Mouse (Mus musculus): ENCODE results near the gene Pkmyt1. TPM values are rescaled to one million over a fixed set of nuclear protein-coding genes. Genes with fewer than 3 reads are reported as not detected.

Gene Pkmyt1
- 46.9 and 56.9 TPM in 2 replicates for polyA plus RNA-seq (2012)

DNA sequence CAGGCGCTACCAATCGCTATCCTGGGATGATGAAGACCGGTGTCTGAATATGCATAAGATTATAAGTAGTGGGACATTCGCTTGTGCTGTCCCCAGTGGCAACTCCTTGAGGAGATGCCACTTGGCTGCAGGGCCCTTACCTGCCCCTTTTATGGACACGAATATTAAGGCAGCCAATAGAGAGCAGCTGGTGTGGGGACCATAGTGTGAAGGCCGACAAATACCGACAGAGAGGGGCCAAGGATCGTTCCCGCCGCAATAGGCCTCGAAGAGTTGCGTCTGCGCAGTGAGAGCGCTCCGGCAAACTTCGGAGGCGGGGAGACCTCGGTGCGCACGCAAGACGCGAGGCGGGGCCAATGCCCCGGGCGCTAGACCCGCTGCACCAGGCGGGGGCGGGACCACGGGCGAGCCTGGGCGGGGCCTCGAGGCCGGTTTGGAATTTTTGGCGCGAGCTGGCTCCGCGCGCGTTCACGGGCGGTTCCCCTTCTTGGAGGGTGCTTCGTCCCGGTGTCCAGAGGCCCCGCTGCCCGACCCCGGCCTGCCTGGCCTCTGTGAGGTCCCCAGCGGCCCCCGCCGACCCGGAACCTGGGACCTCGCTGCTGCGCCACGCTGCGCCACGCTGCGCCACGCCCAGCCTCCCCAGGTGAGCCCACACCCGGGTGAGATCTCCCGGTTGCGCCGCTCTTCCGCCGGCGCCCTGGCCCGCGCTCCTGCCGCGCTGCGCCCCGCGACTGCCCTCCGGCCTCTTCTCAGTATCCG lies at the start of gene Pkmyt1:
Pkmyt1 (plus strand) TSS at position 338 of the 759 bp plus-strand sequence.
- Histone ChIP-seq H3K4me1 (ENCODE audit: control insufficient read depth) (peaks cover 30% of the 10 kb centered on the region), H3K27me3 (ENCODE audit: control insufficient read depth) (no peaks in the 10 kb centered on the region; the same call in 1 of the 2 replicates), H3K9me3 (ENCODE audit: control insufficient read depth, low read length) (no peaks in the 10 kb centered on the region), H3K36me3 (ENCODE audit: control insufficient read depth) (peaks cover 2% of the 10 kb centered on the region), H3K4me3 (replicated peaks) (peak within 1 kb of the TSS; percentile 90)
- TF ChIP-seq GATA1 (IDR thresholded peaks at IDR 0.05; ENCODE audit: low read length) (no peak), TAL1 (IDR thresholded peaks at IDR 0.05; ENCODE audit: low read length) (no peak)

DNA sequence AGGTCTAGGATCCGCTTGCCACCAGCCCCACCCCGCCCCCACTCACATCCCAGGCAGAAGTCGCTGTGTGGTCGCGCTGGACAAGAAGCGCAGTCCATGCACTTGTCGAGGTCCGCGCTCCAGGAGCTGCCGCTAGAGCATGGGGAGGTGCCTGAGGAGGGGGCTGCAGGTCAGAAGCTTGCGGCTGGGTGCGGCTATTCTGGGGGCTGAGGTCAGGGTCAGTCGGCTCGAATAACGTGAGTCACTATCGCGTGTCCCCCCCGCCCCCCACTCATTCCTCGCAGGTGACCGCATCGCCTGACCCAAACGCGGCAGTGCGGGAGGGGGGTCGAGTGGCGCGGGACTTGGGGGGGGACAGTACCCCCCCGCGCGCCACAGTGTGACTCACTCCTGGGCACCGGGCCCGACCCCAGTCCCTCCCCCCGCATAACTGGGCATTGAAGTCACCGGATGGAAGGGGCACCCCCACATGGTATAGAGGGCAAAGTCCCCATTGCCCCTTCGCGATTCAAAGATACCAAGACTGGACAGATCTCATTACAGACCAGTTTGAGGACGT lies 49.6 kb upstream of the Pkmyt1 start:
- TF ChIP-seq GATA1 (IDR thresholded peaks at IDR 0.05; ENCODE audit: low read length) (no peak), TAL1 (IDR thresholded peaks at IDR 0.05; ENCODE audit: low read length) (no peak)
- Histone ChIP-seq H3K27me3 (ENCODE audit: control insufficient read depth) (peaks cover 65% of the 10 kb centered on the region), H3K9me3 (ENCODE audit: control insufficient read depth, low read length) (no peaks in the 10 kb centered on the region), H3K36me3 (ENCODE audit: control insufficient read depth) (peaks cover 4% of the 10 kb centered on the region), H3K4me3 (replicated peaks) (peak overlapping the region; percentile 66), H3K4me1 (ENCODE audit: control insufficient read depth) (peaks cover 54% of the 10 kb centered on the region)

DNA sequence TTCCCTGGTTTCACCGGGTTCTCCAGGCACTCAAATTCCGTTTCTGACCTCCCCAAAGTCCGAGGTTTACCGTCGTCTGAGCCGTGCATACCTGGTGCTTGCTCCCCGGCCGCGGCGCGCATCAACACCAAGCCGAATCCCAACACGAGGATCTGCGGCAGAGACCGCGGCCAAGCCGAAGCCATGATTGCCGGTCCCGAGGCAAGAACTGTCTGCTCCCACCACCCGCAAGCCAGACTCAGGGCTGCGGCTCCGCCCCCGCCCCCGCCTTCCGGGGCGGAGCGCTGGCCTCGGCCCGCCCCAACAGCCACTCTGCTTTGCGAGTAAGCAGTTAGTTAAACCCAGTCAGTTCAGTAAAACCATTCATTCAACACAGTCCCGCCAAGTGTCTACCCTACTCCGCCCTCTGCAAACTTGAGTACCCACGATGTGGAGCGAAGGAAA lies 48.9 kb upstream of the Pkmyt1 start, which contains the start of gene Tnfrsf12a:
Tnfrsf12a (minus strand) TSS at position 233 of the 444 bp plus-strand sequence.
- TF ChIP-seq TAL1 (IDR thresholded peaks at IDR 0.05; ENCODE audit: low read length) (no peak), GATA1 (IDR thresholded peaks at IDR 0.05; ENCODE audit: low read length) (no peak)
- Histone ChIP-seq H3K4me3 (replicated peaks) (peak within 1 kb of the TSS; percentile 66), H3K27me3 (ENCODE audit: control insufficient read depth) (peaks cover 72% of the 10 kb centered on the region), H3K9me3 (ENCODE audit: control insufficient read depth, low read length) (no peaks in the 10 kb centered on the region), H3K4me1 (ENCODE audit: control insufficient read depth) (peaks cover 49% of the 10 kb centered on the region), H3K36me3 (ENCODE audit: control insufficient read depth) (no peaks in the 10 kb centered on the region)

DNA sequence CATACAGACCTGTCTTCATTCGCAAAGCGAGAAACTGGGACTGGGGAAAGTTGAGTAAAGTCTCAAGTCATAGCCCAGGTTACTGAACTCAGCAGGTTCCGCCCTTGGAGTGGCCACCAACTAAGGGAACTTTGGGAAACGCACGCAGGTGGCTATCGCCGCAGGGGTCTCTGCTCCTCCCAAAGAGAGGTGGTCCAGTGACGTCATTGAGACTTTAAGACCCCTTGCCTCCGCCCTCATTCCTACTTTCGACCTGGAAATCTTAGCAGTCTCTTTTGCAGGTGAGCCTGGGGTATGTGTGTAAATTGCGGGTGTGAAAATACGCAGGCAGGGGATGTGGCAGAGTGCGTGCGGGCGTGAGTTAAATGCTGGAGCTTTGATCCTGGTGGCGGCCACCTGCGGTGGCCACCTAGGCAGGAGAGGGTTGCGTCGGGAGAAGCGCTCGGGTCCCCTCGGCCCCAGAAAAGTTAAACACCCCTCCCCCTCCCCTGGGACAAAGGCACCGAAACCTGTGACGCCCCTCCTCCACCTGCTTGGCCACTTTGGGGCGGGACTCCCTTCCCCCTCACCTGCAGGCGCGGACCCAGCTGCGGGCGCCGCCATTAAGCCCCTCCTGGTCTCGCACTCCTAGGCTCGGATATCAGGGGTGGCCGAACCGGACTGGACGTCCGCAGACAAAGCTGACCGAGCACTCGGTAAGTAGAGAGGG lies 46.9 kb upstream of the Pkmyt1 start, which contains the start of gene Cldn6:
Cldn6 (plus strand) TSS at position 123 of the 709 bp plus-strand sequence.
- H3K9me3 ChIP-seq (ENCODE audit: control insufficient read depth, low read length) = no peaks in the 10 kb centered on the region
- TF ChIP-seq GATA1 (IDR thresholded peaks at IDR 0.05; ENCODE audit: low read length) (no peak), TAL1 (IDR thresholded peaks at IDR 0.05; ENCODE audit: low read length) (no peak)
- no peaks in the 10 kb centered on the region for H3K36me3 ChIP-seq (ENCODE audit: control insufficient read depth)
- no peak within 1 kb of the TSS for H3K4me3 ChIP-seq (replicated peaks)
- peaks cover 92% of the 10 kb centered on the region for H3K27me3 ChIP-seq (ENCODE audit: control insufficient read depth)
- H3K4me1 ChIP-seq (ENCODE audit: control insufficient read depth) = peaks cover 32% of the 10 kb centered on the region

DNA sequence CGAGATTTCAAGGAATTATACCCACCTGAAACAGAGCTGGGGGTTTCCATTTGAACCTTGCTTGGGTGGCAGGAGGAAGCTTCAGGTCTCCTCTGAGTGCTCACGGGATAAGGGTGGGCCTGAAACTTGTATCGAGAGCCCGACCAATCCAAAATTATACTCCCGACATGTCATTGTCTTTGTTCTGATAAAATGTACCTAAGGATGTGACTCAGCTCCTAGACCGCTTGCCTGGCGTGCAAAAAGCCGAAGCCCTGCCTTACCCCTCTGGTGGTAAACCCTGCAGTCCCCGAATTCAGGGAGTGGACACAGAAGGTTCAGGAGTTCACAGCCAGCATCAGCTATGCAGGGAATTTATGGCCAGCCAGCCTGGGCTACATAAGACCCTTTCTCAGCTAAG lies 45.8 kb upstream of the Pkmyt1 start:
- no peaks in the 10 kb centered on the region for H3K9me3 ChIP-seq (ENCODE audit: control insufficient read depth, low read length)
- peaks cover 97% of the 10 kb centered on the region for H3K27me3 ChIP-seq (ENCODE audit: control insufficient read depth)
- H3K4me3 ChIP-seq (replicated peaks) = no peak overlapping the region
- no peak for TF ChIP-seq TAL1 (IDR thresholded peaks at IDR 0.05; ENCODE audit: low read length)
- no peak for TF ChIP-seq GATA1 (IDR thresholded peaks at IDR 0.05; ENCODE audit: low read length)
- H3K36me3 ChIP-seq (ENCODE audit: control insufficient read depth) = no peaks in the 10 kb centered on the region
- peaks cover 23% of the 10 kb centered on the region for H3K4me1 ChIP-seq (ENCODE audit: control insufficient read depth)

DNA sequence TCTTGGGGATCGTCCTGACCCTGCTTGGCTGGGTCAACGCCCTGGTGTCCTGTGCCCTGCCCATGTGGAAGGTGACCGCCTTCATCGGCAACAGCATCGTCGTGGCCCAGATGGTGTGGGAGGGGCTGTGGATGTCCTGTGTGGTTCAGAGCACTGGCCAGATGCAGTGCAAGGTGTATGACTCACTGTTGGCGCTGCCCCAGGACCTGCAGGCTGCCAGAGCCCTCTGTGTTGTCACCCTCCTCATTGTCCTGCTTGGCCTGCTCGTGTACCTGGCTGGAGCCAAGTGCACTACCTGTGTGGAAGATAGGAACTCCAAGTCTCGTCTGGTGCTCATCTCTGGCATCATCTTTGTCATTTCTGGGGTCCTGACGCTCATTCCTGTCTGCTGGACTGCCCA lies 45.0 kb upstream of the Pkmyt1 start:
- H3K36me3 ChIP-seq (ENCODE audit: control insufficient read depth) = no peaks in the 10 kb centered on the region
- H3K27me3 ChIP-seq (ENCODE audit: control insufficient read depth) = peaks cover 91% of the 10 kb centered on the region
- H3K4me3 ChIP-seq (replicated peaks) = no peak overlapping the region
- H3K9me3 ChIP-seq (ENCODE audit: control insufficient read depth, low read length) = no peaks in the 10 kb centered on the region
- TF ChIP-seq TAL1 (IDR thresholded peaks at IDR 0.05; ENCODE audit: low read length) = no peak
- no peak for TF ChIP-seq GATA1 (IDR thresholded peaks at IDR 0.05; ENCODE audit: low read length)
- peaks cover 16% of the 10 kb centered on the region for H3K4me1 ChIP-seq (ENCODE audit: control insufficient read depth)

DNA sequence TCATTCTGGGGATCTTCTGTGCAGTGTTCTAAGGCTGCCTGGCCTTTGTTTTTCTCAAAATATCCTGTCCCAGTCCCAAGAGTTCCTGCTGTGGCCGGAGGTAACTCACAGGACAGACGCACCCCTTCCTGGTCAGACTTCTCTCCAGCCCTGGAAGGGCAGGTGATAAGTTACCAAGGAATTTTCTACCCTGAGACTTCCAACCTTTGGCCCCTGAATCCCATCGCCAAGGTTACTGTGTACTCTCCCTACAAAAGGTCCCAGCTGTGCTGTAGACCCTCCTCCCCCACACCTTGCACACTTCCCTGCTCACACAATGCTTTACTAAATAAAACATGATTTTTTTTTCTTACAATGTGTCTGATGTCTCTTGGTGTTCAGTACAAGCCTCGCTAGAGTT lies 44.0 kb upstream of the Pkmyt1 start:
- peaks cover 81% of the 10 kb centered on the region for H3K27me3 ChIP-seq (ENCODE audit: control insufficient read depth)
- no peaks in the 10 kb centered on the region for H3K36me3 ChIP-seq (ENCODE audit: control insufficient read depth)
- no peaks in the 10 kb centered on the region for H3K9me3 ChIP-seq (ENCODE audit: control insufficient read depth, low read length)
- H3K4me1 ChIP-seq (ENCODE audit: control insufficient read depth) = peaks cover 6% of the 10 kb centered on the region
- H3K4me3 ChIP-seq (replicated peaks) = no peak overlapping the region
- no peak for TF ChIP-seq TAL1 (IDR thresholded peaks at IDR 0.05; ENCODE audit: low read length)
- TF ChIP-seq GATA1 (IDR thresholded peaks at IDR 0.05; ENCODE audit: low read length) = no peak

DNA sequence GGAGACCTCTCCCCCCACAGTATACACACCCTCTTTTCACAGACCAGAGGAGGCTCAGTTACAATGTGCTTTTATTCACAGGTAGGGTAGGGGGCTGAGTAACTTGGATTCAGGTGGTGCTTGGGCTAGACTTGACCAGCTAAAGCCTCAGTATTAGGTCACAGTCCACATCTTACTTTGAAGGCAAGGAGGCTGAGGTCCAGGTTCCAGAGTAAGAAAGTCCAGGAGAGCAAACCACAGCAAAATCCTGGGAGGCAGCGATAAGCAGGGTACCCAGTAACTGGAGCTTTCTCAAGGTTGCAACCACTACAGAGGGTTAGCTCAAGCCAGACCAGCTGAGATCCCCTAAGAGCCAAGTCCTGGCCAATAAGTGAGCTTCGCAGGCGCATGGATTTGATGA lies 43.6 kb upstream of the Pkmyt1 start:
- Histone ChIP-seq H3K27me3 (ENCODE audit: control insufficient read depth) (peaks cover 76% of the 10 kb centered on the region), H3K9me3 (ENCODE audit: control insufficient read depth, low read length) (no peaks in the 10 kb centered on the region), H3K4me1 (ENCODE audit: control insufficient read depth) (peaks cover 2% of the 10 kb centered on the region), H3K4me3 (replicated peaks) (no peak overlapping the region), H3K36me3 (ENCODE audit: control insufficient read depth) (no peaks in the 10 kb centered on the region)
- TF ChIP-seq GATA1 (IDR thresholded peaks at IDR 0.05; ENCODE audit: low read length) (no peak), TAL1 (IDR thresholded peaks at IDR 0.05; ENCODE audit: low read length) (no peak)

DNA sequence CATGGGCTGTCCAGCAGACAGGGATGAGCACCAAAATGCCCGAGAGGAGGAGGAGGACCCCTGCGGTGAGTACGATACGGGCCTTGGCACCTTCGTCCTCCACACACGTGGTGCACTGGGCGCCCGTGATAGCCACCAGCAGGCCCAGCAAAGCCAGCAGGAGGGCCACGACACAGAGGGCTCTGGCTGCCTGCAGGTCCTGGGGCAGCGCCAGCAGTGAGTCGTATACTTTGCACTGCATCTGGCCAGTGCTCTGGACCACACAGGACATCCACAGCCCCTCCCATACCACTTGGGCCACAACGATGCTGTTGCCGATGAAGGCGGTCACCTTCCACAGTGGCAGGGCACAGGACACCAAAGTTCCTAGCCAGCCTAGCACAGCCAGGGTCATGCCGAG lies 42.9 kb upstream of the Pkmyt1 start:
- no peaks in the 10 kb centered on the region for H3K9me3 ChIP-seq (ENCODE audit: control insufficient read depth, low read length)
- no peak for TF ChIP-seq TAL1 (IDR thresholded peaks at IDR 0.05; ENCODE audit: low read length)
- TF ChIP-seq GATA1 (IDR thresholded peaks at IDR 0.05; ENCODE audit: low read length) = no peak
- H3K27me3 ChIP-seq (ENCODE audit: control insufficient read depth) = peaks cover 69% of the 10 kb centered on the region
- no peaks in the 10 kb centered on the region for H3K4me1 ChIP-seq (ENCODE audit: control insufficient read depth)
- H3K36me3 ChIP-seq (ENCODE audit: control insufficient read depth) = no peaks in the 10 kb centered on the region
- no peak overlapping the region for H3K4me3 ChIP-seq (replicated peaks)
